Mouse (Mus musculus): ENCODE results near the gene 1700001P01Rik.

DNA sequence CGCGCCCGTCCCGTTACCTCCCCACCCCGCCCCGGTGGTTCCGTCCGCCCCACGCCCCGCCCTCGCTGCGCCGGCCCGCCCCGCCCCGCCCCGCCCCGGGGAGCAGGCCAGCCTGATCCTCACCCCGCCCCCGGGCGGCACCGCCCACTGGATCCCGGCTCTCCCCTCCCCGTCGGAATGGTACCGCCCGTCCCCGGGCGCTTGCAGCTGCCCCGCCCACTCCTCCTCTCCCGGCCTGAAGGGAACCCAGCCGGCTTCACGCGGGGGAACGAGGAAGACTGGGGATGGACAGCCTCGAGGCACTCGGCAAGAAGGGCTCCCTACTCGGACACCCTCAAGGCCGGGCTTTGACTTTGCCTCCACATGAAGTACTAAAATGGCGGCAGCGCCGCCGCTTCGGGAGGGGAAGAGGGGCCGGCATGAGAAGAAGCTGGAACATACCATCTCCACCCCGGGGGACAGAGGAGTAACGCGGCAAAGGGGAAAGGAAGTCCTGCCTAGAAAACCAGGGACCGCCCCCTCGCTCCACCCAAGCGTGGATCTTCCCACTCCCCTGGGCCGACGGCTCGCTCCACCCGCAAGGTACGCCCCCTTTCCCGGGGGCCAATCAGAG lies 30.9 kb downstream of the 1700001P01Rik start:
- TF ChIP-seq CTCF (IDR thresholded peaks at IDR 0.05; ENCODE audit: extremely low read depth, insufficient read depth, insufficient read length, insufficient replicate concordance) = no peak
- no peak for TF ChIP-seq POLR2A (IDR thresholded peaks at IDR 0.05; ENCODE audit: low read depth, low read length)
